Mouse (Mus musculus): ENCODE measurements around the gene Mavs. TPM values are rescaled to one million over a fixed set of nuclear protein-coding genes. Genes with fewer than 3 reads are reported as not detected.
A peak's percentile ranks its signal among the peaks of the same experiment; 100 is the strongest.

Mavs gene
- polyA plus RNA-seq, 1 experiment = 23.1 TPM

- no peak for TF ChIP-seq CTCF (IDR thresholded peaks at IDR 0.05; ENCODE audit: borderline replicate concordance, insufficient read depth, low read length)
- TF ChIP-seq POLR2A (IDR thresholded peaks at IDR 0.05; ENCODE audit: low read depth, low read length) = no peak
- H3K4me3 ChIP-seq (ENCODE audit: insufficient read depth, low read length) = no peak overlapping the region
- H3K4me1 ChIP-seq (ENCODE audit: control insufficient read depth, insufficient read depth, low read length) = no peaks in the 10 kb centered on the region
- no peak overlapping the region for H3K27ac ChIP-seq (ENCODE audit: insufficient read depth, low read length)
Measured at GRCm38 (mm10) chr2:131196606-131197316, 37.1 kb upstream of the Mavs start.

GRCm38 (mm10) chr2:131200710-131201109, 33.2 kb upstream of the Mavs start:
- Histone ChIP-seq H3K4me1 (ENCODE audit: control insufficient read depth, insufficient read depth, low read length) (peaks cover 4% of the 10 kb centered on the region), H3K27ac (ENCODE audit: insufficient read depth, low read length) (no peak overlapping the region), H3K4me3 (ENCODE audit: insufficient read depth, low read length) (no peak overlapping the region)
- TF ChIP-seq CTCF (IDR thresholded peaks at IDR 0.05; ENCODE audit: borderline replicate concordance, insufficient read depth, low read length) (no peak), POLR2A (IDR thresholded peaks at IDR 0.05; ENCODE audit: low read depth, low read length) (no peak)

- no peak overlapping the region for H3K27ac ChIP-seq (ENCODE audit: insufficient read depth, low read length)
- no peak for TF ChIP-seq CTCF (IDR thresholded peaks at IDR 0.05; ENCODE audit: borderline replicate concordance, insufficient read depth, low read length)
- TF ChIP-seq POLR2A (IDR thresholded peaks at IDR 0.05; ENCODE audit: low read depth, low read length) = no peak
- H3K4me3 ChIP-seq (ENCODE audit: insufficient read depth, low read length) = no peak overlapping the region
- H3K4me1 ChIP-seq (ENCODE audit: control insufficient read depth, insufficient read depth, low read length) = peaks cover 4% of the 10 kb centered on the region
Measured at GRCm38 (mm10) chr2:131201262-131201661, 32.6 kb upstream of the Mavs start.

GRCm38 (mm10) chr2:131203816-131204409, 29.9 kb upstream of the Mavs start:
- Histone ChIP-seq H3K4me1 (ENCODE audit: control insufficient read depth, insufficient read depth, low read length) (peaks cover 4% of the 10 kb centered on the region), H3K27ac (ENCODE audit: insufficient read depth, low read length) (peak overlapping the region; percentile 97), H3K4me3 (ENCODE audit: insufficient read depth, low read length) (no peak overlapping the region)
- no peak for TF ChIP-seq POLR2A (IDR thresholded peaks at IDR 0.05; ENCODE audit: low read depth, low read length)
- TF ChIP-seq CTCF (IDR thresholded peaks at IDR 0.05; ENCODE audit: borderline replicate concordance, insufficient read depth, low read length) = no peak

GRCm38 (mm10) chr2:131204410-131204981, 29.4 kb upstream of the Mavs start:
- Histone ChIP-seq H3K27ac (ENCODE audit: insufficient read depth, low read length) (peak overlapping the region; percentile 97), H3K4me1 (ENCODE audit: control insufficient read depth, insufficient read depth, low read length) (peaks cover 4% of the 10 kb centered on the region), H3K4me3 (ENCODE audit: insufficient read depth, low read length) (no peak overlapping the region)
- TF ChIP-seq POLR2A (IDR thresholded peaks at IDR 0.05; ENCODE audit: low read depth, low read length) (peak; percentile 68), CTCF (IDR thresholded peaks at IDR 0.05; ENCODE audit: borderline replicate concordance, insufficient read depth, low read length) (no peak)

GRCm38 (mm10) chr2:131205521-131206182, 28.2 kb upstream of the Mavs start:
- TF ChIP-seq CTCF (IDR thresholded peaks at IDR 0.05; ENCODE audit: borderline replicate concordance, insufficient read depth, low read length) (no peak), POLR2A (IDR thresholded peaks at IDR 0.05; ENCODE audit: low read depth, low read length) (no peak)
- Histone ChIP-seq H3K4me3 (ENCODE audit: insufficient read depth, low read length) (no peak overlapping the region), H3K27ac (ENCODE audit: insufficient read depth, low read length) (peak overlapping the region; percentile 97; the same call in 1 of the 2 replicates), H3K4me1 (ENCODE audit: control insufficient read depth, insufficient read depth, low read length) (peaks cover 4% of the 10 kb centered on the region)

GRCm38 (mm10) chr2:131206778-131207177, 27.1 kb upstream of the Mavs start, which contains the start of gene Ap5s1:
Gene Ap5s1, plus strand, starts transcription at chr2:131207078.
- TF ChIP-seq POLR2A (IDR thresholded peaks at IDR 0.05; ENCODE audit: low read depth, low read length) (no peak), CTCF (IDR thresholded peaks at IDR 0.05; ENCODE audit: borderline replicate concordance, insufficient read depth, low read length) (no peak)
- H3K4me3 ChIP-seq (ENCODE audit: insufficient read depth, low read length) = no peak within 1 kb of the TSS
- H3K4me1 ChIP-seq (ENCODE audit: control insufficient read depth, insufficient read depth, low read length) = peaks cover 4% of the 10 kb centered on the region
- H3K27ac ChIP-seq (ENCODE audit: insufficient read depth, low read length) = no peak within 1 kb of the TSS

GRCm38 (mm10) chr2:131208356-131208755, 25.5 kb upstream of the Mavs start:
- Histone ChIP-seq H3K4me1 (ENCODE audit: control insufficient read depth, insufficient read depth, low read length) (peaks cover 4% of the 10 kb centered on the region), H3K4me3 (ENCODE audit: insufficient read depth, low read length) (no peak overlapping the region), H3K27ac (ENCODE audit: insufficient read depth, low read length) (no peak overlapping the region)
- TF ChIP-seq CTCF (IDR thresholded peaks at IDR 0.05; ENCODE audit: borderline replicate concordance, insufficient read depth, low read length) (no peak), POLR2A (IDR thresholded peaks at IDR 0.05; ENCODE audit: low read depth, low read length) (no peak)

GRCm38 (mm10) chr2:131209125-131209795, 24.6 kb upstream of the Mavs start:
- H3K27ac ChIP-seq (ENCODE audit: insufficient read depth, low read length) = peak overlapping the region; percentile 86; the same call in 1 of the 2 replicates
- H3K4me3 ChIP-seq (ENCODE audit: insufficient read depth, low read length) = no peak overlapping the region
- no peak for TF ChIP-seq POLR2A (IDR thresholded peaks at IDR 0.05; ENCODE audit: low read depth, low read length)
- no peaks in the 10 kb centered on the region; the same call in 1 of the 2 replicates for H3K4me1 ChIP-seq (ENCODE audit: control insufficient read depth, insufficient read depth, low read length)
